Mouse (Mus musculus) intestine, embryonic 16.5 days (tissue): ENCODE results near the gene Kdm5a. TPM values are rescaled to one million over a fixed set of nuclear protein-coding genes. Genes with fewer than 3 reads are reported as not detected.

Experiments
- ATAC-seq: fragments of 200-750 bp; cut with Nextera tagmentation; 2 replicates; pipeline ENCODE4 v1.8.0; 2017; ENCODE audit warnings: moderate TSS enrichment, moderate library complexity
- H3K27ac ChIP-seq: fragments of 300-500 bp; sonication (generic); 2 replicates; pipeline ENCODE4 v1.5.1; 2014; ENCODE audit warnings: mild to moderate bottlenecking, low read length
- H3K27me3 ChIP-seq: fragments of 300-500 bp; sonication (generic); replicated peaks from 2 replicates; pipeline ENCODE4 v1.6.1; 2014; ENCODE audit warnings: low read length, control low read depth, mixed read lengths; ENCODE audit not compliant: control insufficient read depth, insufficient read depth
- H3K36me3 ChIP-seq: fragments of 300-500 bp; sonication (generic); 2 replicates; pipeline ENCODE4 v1.6.1; 2014; ENCODE audit warnings: low read length, control low read depth; ENCODE audit not compliant: control insufficient read depth, insufficient read depth
- H3K4me1 ChIP-seq: fragments of 300-500 bp; sonication (generic); 2 replicates; pipeline ENCODE4 v1.6.1; 2014; ENCODE audit warnings: low read length, control low read depth, mixed read lengths; ENCODE audit not compliant: control insufficient read depth, insufficient read depth
- H3K4me2 ChIP-seq: fragments of 300-500 bp; sonication (generic); 2 replicates; pipeline ENCODE4 v1.6.1; 2014; ENCODE audit warnings: low read depth, low read length, control low read depth
- H3K4me3 ChIP-seq: fragments of 300-500 bp; sonication (generic); 2 replicates; pipeline ENCODE4 v1.5.1; 2014; ENCODE audit warnings: mild to moderate bottlenecking, low read length
- H3K9ac ChIP-seq: fragments of 300-500 bp; sonication (generic); 2 replicates; pipeline ENCODE4 v1.6.1; 2014; ENCODE audit warnings: low read depth, low read length
- H3K9me3 ChIP-seq: fragments of 300-500 bp; sonication (generic); 2 replicates; pipeline ENCODE4 v1.6.1; 2016; ENCODE audit warnings: low read length, control low read depth; ENCODE audit not compliant: control insufficient read depth
- WGBS: fragments of 180-500 bp; shearing (Covaris S2); extraction: QIAGEN DNeasy Blood & Tissue Kit; methylation state at CpG from one replicate; pipeline ENCODE4 v1.1.7; 2014; 5-methylcytosine and 5-hydroxymethylcytosine counted together
- polyA plus RNA-seq: library from polyadenylated mRNA; unstranded; fragments of >200 nt; fragmentation: Nextera tagmentation; extraction: Ambion mirVana; gene quantifications from 2 replicates; pipeline ENCODE4 v1.2.1, GENCODE M21; 2015

Gene Kdm5a
- polyA plus RNA-seq, 1 experiment from 2014 or later = 31.1 TPM

GRCm38 (mm10) chr6:120453556-120453955 lies 89.6 kb downstream of the Kdm5a start:
- no peaks in the 10 kb centered on the region for H3K9me3 ChIP-seq
- 90% methylated on average over 3 of the region's 3 CpGs for WGBS
- no peak overlapping the region for H3K9ac ChIP-seq
- 0 out of 2 replicates have a peak, but pooled peaks cover 2% of the 10 kb centered on the region for H3K4me1 ChIP-seq
- no peaks in the 10 kb centered on the region for H3K27me3 ChIP-seq
- H3K27ac ChIP-seq = no peak overlapping the region
- no peak overlapping the region for H3K4me3 ChIP-seq
- no peak overlapping the region for H3K4me2 ChIP-seq
- ATAC-seq = no peak
- H3K36me3 ChIP-seq = no peaks in the 10 kb centered on the region

DNA sequence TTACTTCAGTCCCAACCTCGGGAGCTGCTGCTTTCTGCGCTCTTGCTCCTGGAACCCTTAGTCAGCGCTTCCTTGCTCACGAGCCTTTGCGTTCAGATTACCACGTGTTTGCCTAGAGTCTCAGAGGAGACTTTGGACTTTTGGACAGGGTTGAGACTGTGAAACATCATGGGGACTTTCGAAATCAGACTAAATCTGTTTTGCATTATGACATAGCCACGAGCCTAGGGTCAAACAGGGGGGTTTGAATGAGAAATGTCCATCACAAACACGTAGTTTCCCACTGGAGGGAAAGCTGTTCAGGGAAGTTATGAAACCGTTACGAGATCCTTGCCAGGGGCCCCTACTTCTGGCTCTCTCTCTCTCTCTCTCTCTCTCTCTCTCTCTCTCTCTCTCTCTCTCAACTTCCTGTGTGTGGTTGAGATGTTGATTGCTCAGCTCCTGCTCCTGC lies 90.7 kb downstream of the Kdm5a start:
- Histone ChIP-seq H3K36me3 (no peaks in the 10 kb centered on the region), H3K4me1 (0 out of 2 replicates have a peak, but pooled peaks cover 2% of the 10 kb centered on the region), H3K4me3 (no peak overlapping the region), H3K4me2 (peak overlapping the region; percentile 43), H3K9me3 (no peaks in the 10 kb centered on the region), H3K27me3 (no peaks in the 10 kb centered on the region), H3K27ac (peak overlapping the region; percentile 2; the same call in 1 of the 2 replicates), H3K9ac (no peak overlapping the region)
- peak; percentile 92 for ATAC-seq
- 41% methylated on average over 11 of the region's 11 CpGs for WGBS

GRCm38 (mm10) chr6:120457074-120457473 lies 93.2 kb downstream of the Kdm5a start:
- H3K36me3 ChIP-seq = no peaks in the 10 kb centered on the region
- no peak overlapping the region for H3K4me2 ChIP-seq
- no peak overlapping the region for H3K4me3 ChIP-seq
- peaks cover 7% of the 10 kb centered on the region; the same call in 1 of the 2 replicates for H3K27me3 ChIP-seq
- ATAC-seq = no peak
- H3K9ac ChIP-seq = no peak overlapping the region
- 68% methylated on average over 7 of the region's 7 CpGs for WGBS
- no peaks in the 10 kb centered on the region for H3K9me3 ChIP-seq
- H3K27ac ChIP-seq = no peak overlapping the region
- 0 out of 2 replicates have a peak, but pooled peaks cover 2% of the 10 kb centered on the region for H3K4me1 ChIP-seq

DNA sequence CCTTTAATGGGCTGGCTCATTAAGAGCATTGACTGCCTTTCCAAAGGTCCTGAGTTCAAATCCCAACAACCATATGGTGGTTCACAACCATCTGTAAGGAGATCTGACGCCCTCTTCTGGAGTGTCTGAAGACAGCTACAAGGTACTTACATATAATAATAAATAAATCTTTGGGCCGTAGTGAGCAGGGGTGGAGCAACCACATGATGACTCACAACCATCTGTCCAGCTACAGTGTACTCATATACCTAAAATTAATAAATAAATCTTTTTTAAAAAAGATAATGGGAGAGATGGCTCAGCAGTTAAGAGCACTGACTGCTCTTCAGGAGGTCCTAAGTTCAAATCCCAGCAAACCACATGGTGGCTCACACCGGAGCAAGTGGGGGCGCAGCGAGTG lies 93.8 kb downstream of the Kdm5a start:
- 88% methylated on average over 5 of the region's 5 CpGs for WGBS
- Histone ChIP-seq H3K27me3 (peaks cover 8% of the 10 kb centered on the region; the same call in 1 of the 2 replicates), H3K9me3 (no peaks in the 10 kb centered on the region), H3K9ac (no peak overlapping the region), H3K4me3 (no peak overlapping the region), H3K36me3 (no peaks in the 10 kb centered on the region), H3K27ac (no peak overlapping the region), H3K4me2 (no peak overlapping the region), H3K4me1 (0 out of 2 replicates have a peak, but pooled peaks cover 2% of the 10 kb centered on the region)
- ATAC-seq = no peak

GRCm38 (mm10) chr6:120461217-120461616 lies 97.3 kb downstream of the Kdm5a start:
- Histone ChIP-seq H3K4me3 (no peak overlapping the region), H3K4me1 (peaks cover 10% of the 10 kb centered on the region), H3K36me3 (no peaks in the 10 kb centered on the region), H3K27me3 (peaks cover 15% of the 10 kb centered on the region; the same call in 1 of the 2 replicates), H3K27ac (no peak overlapping the region), H3K4me2 (no peak overlapping the region), H3K9me3 (no peaks in the 10 kb centered on the region), H3K9ac (no peak overlapping the region)
- 75% methylated on average over 15 of the region's 15 CpGs for WGBS
- no peak for ATAC-seq

- Histone ChIP-seq H3K4me3 (no peak overlapping the region), H3K4me1 (peaks cover 10% of the 10 kb centered on the region), H3K9me3 (no peaks in the 10 kb centered on the region), H3K9ac (no peak overlapping the region), H3K4me2 (no peak overlapping the region), H3K27me3 (peaks cover 15% of the 10 kb centered on the region; the same call in 1 of the 2 replicates), H3K36me3 (no peaks in the 10 kb centered on the region), H3K27ac (no peak overlapping the region)
- 52% methylated on average over 6 of the region's 6 CpGs for WGBS
- ATAC-seq = no peak
Measured at GRCm38 (mm10) chr6:120462251-120462650, 98.3 kb downstream of the Kdm5a start.

- peaks cover 15% of the 10 kb centered on the region; the same call in 1 of the 2 replicates for H3K27me3 ChIP-seq
- no peaks in the 10 kb centered on the region for H3K36me3 ChIP-seq
- peaks cover 10% of the 10 kb centered on the region for H3K4me1 ChIP-seq
- no peaks in the 10 kb centered on the region for H3K9me3 ChIP-seq
- H3K4me3 ChIP-seq = peak within 1 kb of the TSS; percentile 73
- H3K9ac ChIP-seq = peak within 1 kb of the TSS; percentile 77
- H3K4me2 ChIP-seq = peak within 1 kb of the TSS; percentile 87
- H3K27ac ChIP-seq = peak within 1 kb of the TSS; percentile 45; the same call in 1 of the 2 replicates
- peak; percentile 98 for ATAC-seq
- WGBS = under 1% methylated on average over 84 of the region's 90 CpGs
Measured at GRCm38 (mm10) chr6:120463086-120463871, 99.4 kb downstream of the Kdm5a start, which contains the start of gene Il17ra. TSS of gene Il17ra (plus strand) at chr6:120463247.

- Histone ChIP-seq H3K9ac (peak overlapping the region; percentile 77), H3K4me2 (peak overlapping the region; percentile 87), H3K27me3 (peaks cover 15% of the 10 kb centered on the region; the same call in 1 of the 2 replicates), H3K9me3 (no peaks in the 10 kb centered on the region), H3K36me3 (no peaks in the 10 kb centered on the region), H3K27ac (no peak overlapping the region), H3K4me1 (peaks cover 10% of the 10 kb centered on the region), H3K4me3 (peak overlapping the region; percentile 73)
- 9% methylated on average over 11 of the region's 11 CpGs for WGBS
- ATAC-seq = 0 out of 2 replicates have a peak, but pooled peaks have one; percentile 16
Measured at GRCm38 (mm10) chr6:120463884-120464283, 100.0 kb downstream of the Kdm5a start.

- 52% methylated on average over 9 of the region's 9 CpGs for WGBS
- ATAC-seq = no peak
- no peaks in the 10 kb centered on the region for H3K9me3 ChIP-seq
- H3K9ac ChIP-seq = no peak overlapping the region
- no peak overlapping the region for H3K27ac ChIP-seq
- H3K4me3 ChIP-seq = peak overlapping the region; percentile 73
- H3K27me3 ChIP-seq = peaks cover 15% of the 10 kb centered on the region; the same call in 1 of the 2 replicates
- H3K4me1 ChIP-seq = peaks cover 10% of the 10 kb centered on the region
- peak overlapping the region; percentile 87; the same call in 1 of the 2 replicates for H3K4me2 ChIP-seq
- no peaks in the 10 kb centered on the region for H3K36me3 ChIP-seq
Measured at GRCm38 (mm10) chr6:120464406-120464939, 100.5 kb downstream of the Kdm5a start.
